ENCODE assay signal across 9 mouse cellular contexts in the genomic region with DNA sequence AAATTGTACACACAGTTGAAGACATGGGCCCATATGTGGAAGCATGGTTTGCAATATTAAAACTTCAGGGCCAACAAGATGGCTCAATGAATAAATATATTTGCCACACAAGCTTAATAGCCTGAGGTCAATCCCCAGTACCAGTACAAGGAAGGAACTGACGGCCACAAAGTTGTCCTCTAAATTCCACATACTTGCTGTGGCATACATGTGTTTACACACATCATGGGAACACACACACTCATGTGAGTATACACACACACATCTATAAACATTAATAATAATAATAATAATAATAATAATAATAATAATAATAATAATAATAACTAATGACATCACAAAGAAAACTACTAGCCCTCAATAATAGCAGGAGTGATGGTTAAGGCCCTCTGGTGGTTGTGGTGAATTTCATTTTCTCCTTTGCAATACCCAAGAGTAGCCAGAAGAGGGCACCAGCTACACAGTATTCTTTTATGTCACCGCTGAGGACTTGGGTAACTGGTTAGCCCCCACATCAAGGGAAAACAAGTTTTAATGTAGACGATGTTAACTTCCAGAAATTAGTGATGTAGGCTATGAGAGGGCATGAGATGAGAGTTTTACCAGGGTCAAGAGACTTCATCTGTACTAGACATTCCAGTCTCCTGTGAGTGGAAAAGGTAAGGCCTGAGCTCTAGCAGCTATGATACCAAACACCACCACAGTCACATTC.
DNase-seq lines count a peak whose midpoint lies in the region; ATAC-seq and TF ChIP-seq lines count a peak whose summit lies in the region.
"Had no signal": no experiment of that assay in that cellular context is flagged by ENCODE, and none has a peak within 500 bp of the region (broad histone marks: within the 10 kb centered on the region; RNA-seq: fewer than 3 reads in every experiment).

No protein-coding gene starts in this region.

- TF ChIP-seq EP300 in CH12.LX (IDR thresholded peaks at IDR 0.05; ENCODE audit: low read length) = no peak

- H3K36me3 ChIP-seq in CH12.LX (replicated peaks in 1 of 2; ENCODE audit: control insufficient read depth in 1 of 2, insufficient read depth in 1 of 2, low read length in 1 of 2) = no peaks in the 10 kb centered on the region

- TF ChIP-seq CTCF in CH12.LX (conservative IDR thresholded peaks at IDR 0.05 in 1 of 2, IDR thresholded peaks at IDR 0.05 in 1 of 2; ENCODE audit: low read depth in 2 of 2, low read length in 2 of 2) = peak; percentile 84 to 94
- peak; percentile 73; the same call in 1 of the 2 replicates for TF ChIP-seq CTCF in brain, embryonic 14.5 days (IDR thresholded peaks at IDR 0.05; ENCODE audit: borderline replicate concordance, extremely low read depth, insufficient read depth, insufficient read length)

- H3K79me2 ChIP-seq in CH12.LX (replicated peaks; ENCODE audit: control insufficient read depth, extremely low read depth, insufficient read depth, poor library complexity, severe bottlenecking) = no peaks in the 10 kb centered on the region

- in situ Hi-C loops in CH12.LX (cut with MboI; ENCODE audit: low pct_ligation_motif_present, low pct_unique_long_range_greater_than_20kb, low sequenced_read_pairs) = loop anchor here (25.0 kb wide), 1 partner anchor 122 kb away; no protein-coding TSS in a partner anchor

- ATAC-seq in erythroid progenitor cell, adult 5-6 weeks (replicated peaks; ENCODE audit: low FRiP score, poor library complexity, severe bottlenecking) = no peak

- no peaks in the 10 kb centered on the region; a peak in 1 of 4 replicates for H3K4me1 ChIP-seq in CH12.LX (ENCODE audit: control insufficient read depth in 1 of 2, insufficient read depth in 2 of 2)

- peak; percentile 56 for DNase-seq in layer of hippocampus, adult 11-12 months (ENCODE audit: low spot score)
- no peak for DNase-seq in layer of hippocampus, postnatal 36 days
- DNase-seq in CH12.LX (ENCODE audit: extremely low read depth) = peak; percentile 65
- peak; percentile 55 for DNase-seq in brain, embryonic 14.5 days (ENCODE audit: low read depth)
- peak; percentile 23 to 42 for DNase-seq in heart, postnatal 14 days
- DNase-seq in layer of hippocampus, adult 9-11 months = peak; percentile 22
- peak; percentile 63 to 69 for DNase-seq in natural killer cell, adult 2 months (ENCODE audit: low spot score in 2 of 2)

- H3K4me3 ChIP-seq in CH12.LX (replicated peaks in 1 of 3; ENCODE audit: low read depth in 2 of 3, low read length in 2 of 3, poor library complexity in 1 of 3) = no peak overlapping the region

- no peak for TF ChIP-seq POLR2A in CH12.LX (IDR thresholded peaks at IDR 0.05; ENCODE audit: low read depth, low read length)
- TF ChIP-seq POLR2A in brain, embryonic 14.5 days (IDR thresholded peaks at IDR 0.05; ENCODE audit: borderline replicate concordance, extremely low read depth, insufficient read depth, insufficient read length, poor library complexity, severe bottlenecking) = no peak

- no peaks in the 10 kb centered on the region for H3K27me3 ChIP-seq in CH12.LX (replicated peaks)

- dilution Hi-C loops in CH12.LX (cut with MboI; ENCODE audit: extremely low pct_ligation_motif_present, extremely low pct_unique_long_range_greater_than_20kb, low sequenced_read_pairs) = no loop called here

- intact Hi-C loops in heart, postnatal 14 days (cut with DNase I) = loop anchor here (1.0 kb wide), 1 partner anchor 122 kb away; no protein-coding TSS in a partner anchor

- no peak overlapping the region for H3K9ac ChIP-seq in CH12.LX (ENCODE audit: insufficient read depth, low read depth)

- no peak overlapping the region for H3K27ac ChIP-seq in CH12.LX (ENCODE audit: insufficient read depth, low read depth)
- H3K27ac ChIP-seq: macrophage had no signal

- H3K4me2 ChIP-seq in CH12.LX (ENCODE audit: insufficient read depth, low read depth, poor library complexity, severe bottlenecking) = no peak overlapping the region

- H3K9me3 ChIP-seq in CH12.LX (replicated peaks; ENCODE audit: low read length) = no peaks in the 10 kb centered on the region

- TF ChIP-seq RAD21 in CH12.LX (IDR thresholded peaks at IDR 0.05; ENCODE audit: low read depth, low read length) = peak; percentile 68

TF ChIP-seq in CH12.LX, 34 proteins besides CTCF, POLR2A, EP300 and RAD21:
- TF ChIP-seq MAZ (IDR thresholded peaks at IDR 0.05; ENCODE audit: low read depth, low read length) = no peak
- TF ChIP-seq TCF12 (IDR thresholded peaks at IDR 0.05; ENCODE audit: low read depth, low read length) = no peak
- no peak for TF ChIP-seq USF2 (conservative IDR thresholded peaks at IDR 0.05; ENCODE audit: low read depth, low read length)
- TF ChIP-seq MEF2A (IDR thresholded peaks at IDR 0.05; ENCODE audit: borderline replicate concordance, low read depth, low read length) = no peak
- TF ChIP-seq ZKSCAN1 (IDR thresholded peaks at IDR 0.05; ENCODE audit: borderline replicate concordance, low read depth, low read length) = no peak
- TF ChIP-seq MAX (IDR thresholded peaks at IDR 0.05; ENCODE audit: low read length) = no peak
- no peak for TF ChIP-seq BHLHE40 (IDR thresholded peaks at IDR 0.05; ENCODE audit: low read depth, low read length)
- no peak for TF ChIP-seq MYC (IDR thresholded peaks at IDR 0.05; ENCODE audit: low read depth, low read length)
- no peak for TF ChIP-seq JUND (conservative IDR thresholded peaks at IDR 0.05; ENCODE audit: low read depth, low read length)
- TF ChIP-seq SMC3 (IDR thresholded peaks at IDR 0.05; ENCODE audit: low read depth, low read length) = peak; percentile 57
- TF ChIP-seq IRF4 (IDR thresholded peaks at IDR 0.05; ENCODE audit: low read depth, low read length) = no peak
- peak; percentile 29; the same call in 1 of the 2 replicates for TF ChIP-seq ZC3H11A (IDR thresholded peaks at IDR 0.05; ENCODE audit: low read depth, low read length)

Comparison
In these comparisons a context has a peak if more than half of its experiments do, and no peak if none do; other contexts are left out.
1. DNase-seq: peak in layer of hippocampus, adult 11-12 months (single experiment), CH12.LX (single experiment), brain, embryonic 14.5 days (single experiment), heart, postnatal 14 days (2 of 2), layer of hippocampus, adult 9-11 months (single experiment) and natural killer cell, adult 2 months (2 of 2); none in layer of hippocampus, postnatal 36 days (0 of 2).